Mouse (Mus musculus): ENCODE results near the gene Myh7b. TPM values are rescaled to one million over a fixed set of nuclear protein-coding genes. Genes with fewer than 3 reads are reported as not detected.

Myh7b gene
- polyA plus RNA-seq, 1 experiment from 2014 or later = 1.0 TPM

DNA sequence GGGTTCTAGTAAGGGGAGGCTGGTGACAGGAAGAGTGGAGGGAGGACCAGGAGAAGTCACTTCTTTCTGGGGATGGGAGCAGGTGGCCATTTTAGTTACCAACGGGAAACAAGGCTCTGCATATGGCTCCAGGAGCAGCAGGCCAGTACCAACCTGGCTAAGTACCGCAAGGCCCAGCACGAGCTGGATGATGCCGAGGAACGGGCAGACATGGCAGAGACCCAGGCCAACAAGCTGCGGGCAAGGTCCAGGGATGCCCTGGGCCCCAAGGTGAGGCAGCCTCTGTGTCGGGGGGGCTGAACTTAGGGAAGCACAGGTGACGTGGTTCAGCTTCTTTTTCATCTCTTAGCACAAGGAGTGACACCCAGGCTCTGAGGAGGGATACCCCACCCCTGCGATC lies 22.7 kb downstream of the Myh7b start:
- H3K9me3 ChIP-seq (replicated peaks; ENCODE audit: control insufficient read depth, low read length, poor library complexity, severe bottlenecking) = no peaks in the 10 kb centered on the region
- H3K27me3 ChIP-seq (ENCODE audit: control insufficient read depth, insufficient read depth, low read depth, low read length) = peaks cover 29% of the 10 kb centered on the region
- peaks cover 10% of the 10 kb centered on the region for H3K4me1 ChIP-seq (ENCODE audit: control insufficient read depth, insufficient read depth, low read length)
- H3K4me3 ChIP-seq (ENCODE audit: low read depth, low read length) = no peak overlapping the region
- no peak overlapping the region for H3K4me2 ChIP-seq (ENCODE audit: low read length)
- H3K27ac ChIP-seq (ENCODE audit: low read length) = no peak overlapping the region
- no peak for ATAC-seq
- H3K36me3 ChIP-seq (ENCODE audit: control insufficient read depth, insufficient read depth, low read length) = peaks cover 32% of the 10 kb centered on the region
- WGBS = 93% methylated on average over 9 of the region's 9 CpGs
- no peak overlapping the region for H3K9ac ChIP-seq (ENCODE audit: low read depth, low read length)

DNA sequence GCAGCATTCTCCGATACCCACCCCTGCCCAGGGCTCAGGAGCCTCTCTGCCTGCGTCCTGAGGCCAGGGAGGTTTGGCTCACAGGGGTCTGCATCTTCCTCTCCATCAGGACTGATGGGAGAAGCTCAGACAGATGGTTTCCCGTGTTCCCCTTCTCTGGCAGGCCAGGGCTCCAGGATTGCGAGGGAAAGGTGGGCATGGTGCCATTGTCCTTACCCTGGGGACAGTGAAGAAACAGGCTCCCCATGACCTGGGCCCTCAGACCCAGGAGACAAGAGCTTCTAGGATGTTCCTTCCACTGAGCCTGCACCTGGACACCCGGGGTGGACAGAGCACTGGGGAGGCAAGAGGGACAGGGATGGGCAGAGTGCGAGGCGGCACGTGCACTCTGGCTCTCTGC lies 23.6 kb downstream of the Myh7b start:
- Histone ChIP-seq H3K27me3 (ENCODE audit: control insufficient read depth, insufficient read depth, low read depth, low read length) (peaks cover 29% of the 10 kb centered on the region), H3K4me1 (ENCODE audit: control insufficient read depth, insufficient read depth, low read length) (peaks cover 4% of the 10 kb centered on the region), H3K4me3 (ENCODE audit: low read depth, low read length) (no peak overlapping the region), H3K36me3 (ENCODE audit: control insufficient read depth, insufficient read depth, low read length) (peaks cover 35% of the 10 kb centered on the region), H3K9ac (ENCODE audit: low read depth, low read length) (no peak overlapping the region), H3K9me3 (replicated peaks; ENCODE audit: control insufficient read depth, low read length, poor library complexity, severe bottlenecking) (no peaks in the 10 kb centered on the region), H3K4me2 (ENCODE audit: low read length) (no peak overlapping the region), H3K27ac (ENCODE audit: low read length) (no peak overlapping the region)
- no peak for ATAC-seq
- WGBS = 91% methylated on average over 8 of the region's 8 CpGs

DNA sequence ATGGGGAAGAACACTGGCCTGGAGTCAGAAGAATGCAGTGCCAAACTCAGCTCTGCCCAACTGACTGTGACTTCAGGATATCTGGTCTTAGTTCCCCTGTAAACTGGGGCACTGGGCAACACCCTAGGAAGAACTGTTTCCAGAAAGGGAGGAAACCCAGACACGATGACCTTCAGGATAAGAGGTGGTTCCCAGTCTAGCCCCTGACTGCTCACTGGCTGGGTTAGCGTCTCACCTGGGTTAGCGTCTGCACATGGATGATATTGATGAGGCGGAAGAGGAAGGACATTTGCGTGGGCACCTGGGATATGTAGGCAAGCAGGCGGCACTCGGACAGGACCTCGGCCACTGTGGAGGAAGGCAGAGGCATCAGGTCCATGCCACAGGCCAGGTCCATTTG lies 24.9 kb downstream of the Myh7b start:
- Histone ChIP-seq H3K36me3 (ENCODE audit: control insufficient read depth, insufficient read depth, low read length) (peaks cover 35% of the 10 kb centered on the region), H3K4me3 (ENCODE audit: low read depth, low read length) (no peak overlapping the region), H3K9ac (ENCODE audit: low read depth, low read length) (no peak overlapping the region), H3K9me3 (replicated peaks; ENCODE audit: control insufficient read depth, low read length, poor library complexity, severe bottlenecking) (no peaks in the 10 kb centered on the region), H3K27me3 (ENCODE audit: control insufficient read depth, insufficient read depth, low read depth, low read length) (peaks cover 26% of the 10 kb centered on the region), H3K27ac (ENCODE audit: low read length) (no peak overlapping the region), H3K4me1 (ENCODE audit: control insufficient read depth, insufficient read depth, low read length) (no peaks in the 10 kb centered on the region), H3K4me2 (ENCODE audit: low read length) (no peak overlapping the region)
- 96% methylated on average over 8 of the region's 8 CpGs for WGBS
- no peak for ATAC-seq

DNA sequence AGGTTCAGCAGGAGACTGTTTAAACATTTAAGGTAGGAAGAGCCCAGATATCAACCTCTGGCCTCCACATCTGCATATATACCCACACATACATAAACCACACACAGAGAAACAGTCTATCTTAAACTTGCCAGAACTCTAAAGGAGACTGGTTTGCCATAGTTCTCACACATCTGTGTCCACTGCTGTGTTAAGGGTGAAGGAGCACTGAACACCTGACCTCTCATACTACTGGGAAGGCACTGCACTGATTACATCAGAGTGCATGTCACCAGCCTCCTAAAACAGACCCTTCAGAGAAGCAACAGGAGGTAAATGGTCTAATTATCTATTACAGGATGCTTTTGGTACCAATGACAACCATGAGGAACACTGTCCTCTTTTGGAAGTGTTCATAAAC lies 25.9 kb downstream of the Myh7b start:
- Histone ChIP-seq H3K9me3 (replicated peaks; ENCODE audit: control insufficient read depth, low read length, poor library complexity, severe bottlenecking) (no peaks in the 10 kb centered on the region), H3K36me3 (ENCODE audit: control insufficient read depth, insufficient read depth, low read length) (peaks cover 43% of the 10 kb centered on the region), H3K4me3 (ENCODE audit: low read depth, low read length) (no peak overlapping the region)

DNA sequence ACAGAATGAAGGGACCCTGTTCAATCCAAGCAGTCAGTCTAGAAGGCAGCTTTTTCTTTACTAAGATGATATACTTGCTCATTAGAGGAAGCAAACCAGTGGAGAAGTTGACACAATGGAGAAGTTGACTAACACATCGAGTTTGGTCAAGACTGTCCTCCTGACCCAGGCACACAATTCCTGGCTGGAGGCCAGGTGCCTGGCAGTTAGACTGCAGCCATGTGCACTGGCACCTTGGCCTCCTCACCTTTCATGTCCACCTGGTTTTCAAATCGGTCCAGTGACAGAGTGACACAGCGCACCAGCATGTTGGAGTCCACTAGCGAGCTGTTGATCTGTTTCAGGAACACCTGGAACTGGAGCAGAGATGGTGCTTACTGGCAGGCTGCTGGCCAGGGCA lies 26.4 kb downstream of the Myh7b start:
- Histone ChIP-seq H3K27me3 (ENCODE audit: control insufficient read depth, insufficient read depth, low read depth, low read length) (peaks cover 12% of the 10 kb centered on the region), H3K9me3 (replicated peaks; ENCODE audit: control insufficient read depth, low read length, poor library complexity, severe bottlenecking) (no peaks in the 10 kb centered on the region), H3K4me2 (ENCODE audit: low read length) (no peak overlapping the region), H3K4me3 (ENCODE audit: low read depth, low read length) (no peak overlapping the region), H3K36me3 (ENCODE audit: control insufficient read depth, insufficient read depth, low read length) (peaks cover 43% of the 10 kb centered on the region), H3K27ac (ENCODE audit: low read length) (no peak overlapping the region), H3K4me1 (ENCODE audit: control insufficient read depth, insufficient read depth, low read length) (no peaks in the 10 kb centered on the region), H3K9ac (ENCODE audit: low read depth, low read length) (no peak overlapping the region)
- no peak for ATAC-seq
- 93% methylated on average over 4 of the region's 4 CpGs for WGBS

More for the DNA sequence above, 25.9 kb downstream of the Myh7b start:
- no peak for ATAC-seq
- no peaks in the 10 kb centered on the region for H3K4me1 ChIP-seq (ENCODE audit: control insufficient read depth, insufficient read depth, low read length)
- H3K4me2 ChIP-seq (ENCODE audit: low read length) = no peak overlapping the region
- H3K27me3 ChIP-seq (ENCODE audit: control insufficient read depth, insufficient read depth, low read depth, low read length) = peaks cover 17% of the 10 kb centered on the region
- no peak overlapping the region for H3K27ac ChIP-seq (ENCODE audit: low read length)
- no peak overlapping the region for H3K9ac ChIP-seq (ENCODE audit: low read depth, low read length)

DNA sequence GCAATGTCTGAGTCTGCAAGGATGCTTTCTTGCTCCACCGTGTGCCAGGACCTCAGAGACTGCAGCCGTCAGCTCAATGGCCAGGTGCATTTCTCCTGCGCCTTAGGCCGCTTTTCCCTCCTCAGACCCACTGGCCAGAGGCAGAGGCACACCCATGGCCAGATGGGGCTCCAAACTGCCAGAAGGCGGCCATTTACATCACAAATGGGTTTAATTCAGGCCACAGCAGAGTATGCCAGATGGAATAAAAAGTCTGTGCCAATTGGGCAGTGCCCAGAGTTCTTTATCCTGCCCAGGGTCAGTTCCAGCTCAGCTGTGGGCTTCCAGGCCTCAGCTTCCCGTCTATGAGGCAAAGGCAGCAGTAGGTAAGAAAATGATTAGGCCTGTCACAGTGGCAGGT lies 29.6 kb downstream of the Myh7b start:
- Histone ChIP-seq H3K4me1 (ENCODE audit: control insufficient read depth, insufficient read depth, low read length) (no peaks in the 10 kb centered on the region), H3K36me3 (ENCODE audit: control insufficient read depth, insufficient read depth, low read length) (peaks cover 30% of the 10 kb centered on the region), H3K4me3 (ENCODE audit: low read depth, low read length) (no peak overlapping the region), H3K27me3 (ENCODE audit: control insufficient read depth, insufficient read depth, low read depth, low read length) (no peaks in the 10 kb centered on the region), H3K4me2 (ENCODE audit: low read length) (no peak overlapping the region), H3K9me3 (replicated peaks; ENCODE audit: control insufficient read depth, low read length, poor library complexity, severe bottlenecking) (no peaks in the 10 kb centered on the region), H3K9ac (ENCODE audit: low read depth, low read length) (no peak overlapping the region), H3K27ac (ENCODE audit: low read length) (no peak overlapping the region)
- WGBS = 79% methylated on average over 6 of the region's 6 CpGs
- ATAC-seq = no peak

DNA sequence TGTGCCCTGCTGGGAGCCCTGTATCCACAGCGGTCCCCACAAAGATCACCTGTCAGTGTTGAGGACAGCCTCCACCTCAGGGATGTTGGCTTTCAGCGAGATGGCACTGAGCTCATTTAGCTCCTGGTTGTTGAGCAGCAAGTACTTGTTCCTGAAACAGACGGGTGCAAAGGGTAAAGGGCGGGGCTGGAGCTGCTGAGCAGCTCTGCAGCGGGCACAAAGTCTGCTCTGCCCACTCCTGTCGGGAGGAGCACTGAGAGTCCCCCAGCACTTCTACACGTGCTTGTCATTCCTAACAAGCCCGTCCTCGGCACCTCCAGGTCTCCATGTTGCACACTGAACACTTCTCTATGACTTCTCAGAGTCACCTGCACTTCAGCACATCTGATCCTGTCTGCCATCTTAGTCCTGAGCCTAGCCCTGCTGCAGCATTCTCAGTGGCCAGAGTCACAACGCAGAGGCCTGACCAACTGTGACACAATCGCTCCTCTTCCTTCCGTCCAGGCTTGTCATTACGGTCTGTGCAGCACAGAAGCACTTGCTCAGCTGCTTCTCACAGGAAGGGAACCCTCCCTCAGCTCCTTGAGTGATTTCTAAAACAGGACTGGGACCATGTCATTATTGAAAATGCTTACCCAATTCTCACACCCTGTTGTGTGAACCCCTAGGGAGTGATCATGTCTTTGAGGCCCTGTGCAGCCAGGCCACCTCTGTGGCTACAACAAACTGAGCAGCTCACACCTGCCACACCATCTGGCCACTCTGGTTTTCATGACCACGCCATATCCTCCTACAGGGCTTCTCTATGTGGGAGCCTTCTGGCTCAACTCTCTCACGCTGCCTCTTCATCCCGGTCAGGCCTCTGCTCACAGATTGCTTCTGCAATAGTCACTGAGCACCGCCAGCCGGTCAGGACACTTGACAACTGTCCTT lies 30.8 kb downstream of the Myh7b start:
- Histone ChIP-seq H3K4me1 (ENCODE audit: control insufficient read depth, insufficient read depth, low read length) (no peaks in the 10 kb centered on the region), H3K4me2 (ENCODE audit: low read length) (no peak overlapping the region), H3K27ac (ENCODE audit: low read length) (no peak overlapping the region), H3K27me3 (ENCODE audit: control insufficient read depth, insufficient read depth, low read depth, low read length) (no peaks in the 10 kb centered on the region), H3K9me3 (replicated peaks; ENCODE audit: control insufficient read depth, low read length, poor library complexity, severe bottlenecking) (no peaks in the 10 kb centered on the region), H3K36me3 (ENCODE audit: control insufficient read depth, insufficient read depth, low read length) (peaks cover 23% of the 10 kb centered on the region), H3K4me3 (ENCODE audit: low read depth, low read length) (no peak overlapping the region), H3K9ac (ENCODE audit: low read depth, low read length) (no peak overlapping the region)
- no peak for ATAC-seq
- 69% methylated on average over 18 of the region's 18 CpGs for WGBS

DNA sequence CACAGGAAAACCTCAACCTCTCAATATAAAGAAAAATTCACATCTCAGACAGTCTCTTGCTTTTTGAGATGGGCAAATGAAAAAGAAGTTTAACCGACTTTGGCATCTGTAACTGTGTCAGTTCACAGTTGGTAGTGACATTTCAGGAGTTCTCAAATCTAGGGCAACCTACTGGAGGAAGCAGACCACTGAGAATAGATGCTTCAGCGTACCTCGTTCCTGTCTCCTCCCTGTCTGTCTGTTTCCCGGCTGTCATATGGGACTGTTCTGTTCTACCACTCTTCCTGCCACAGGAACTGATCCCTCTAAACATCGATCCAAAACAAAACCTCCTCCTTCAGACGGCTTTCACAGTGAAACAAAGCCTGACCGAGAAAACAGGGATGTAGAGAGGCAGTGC lies 34.7 kb downstream of the Myh7b start:
- H3K9me3 ChIP-seq (replicated peaks; ENCODE audit: control insufficient read depth, low read length, poor library complexity, severe bottlenecking) = no peaks in the 10 kb centered on the region
- H3K27me3 ChIP-seq (ENCODE audit: control insufficient read depth, insufficient read depth, low read depth, low read length) = no peaks in the 10 kb centered on the region
- H3K4me2 ChIP-seq (ENCODE audit: low read length) = no peak overlapping the region
- WGBS = 86% methylated on average over 7 of the region's 7 CpGs
- no peaks in the 10 kb centered on the region for H3K4me1 ChIP-seq (ENCODE audit: control insufficient read depth, insufficient read depth, low read length)
- H3K27ac ChIP-seq (ENCODE audit: low read length) = no peak overlapping the region
- peaks cover 37% of the 10 kb centered on the region for H3K36me3 ChIP-seq (ENCODE audit: control insufficient read depth, insufficient read depth, low read length)
- H3K9ac ChIP-seq (ENCODE audit: low read depth, low read length) = no peak overlapping the region
- no peak for ATAC-seq
- no peak overlapping the region for H3K4me3 ChIP-seq (ENCODE audit: low read depth, low read length)

DNA sequence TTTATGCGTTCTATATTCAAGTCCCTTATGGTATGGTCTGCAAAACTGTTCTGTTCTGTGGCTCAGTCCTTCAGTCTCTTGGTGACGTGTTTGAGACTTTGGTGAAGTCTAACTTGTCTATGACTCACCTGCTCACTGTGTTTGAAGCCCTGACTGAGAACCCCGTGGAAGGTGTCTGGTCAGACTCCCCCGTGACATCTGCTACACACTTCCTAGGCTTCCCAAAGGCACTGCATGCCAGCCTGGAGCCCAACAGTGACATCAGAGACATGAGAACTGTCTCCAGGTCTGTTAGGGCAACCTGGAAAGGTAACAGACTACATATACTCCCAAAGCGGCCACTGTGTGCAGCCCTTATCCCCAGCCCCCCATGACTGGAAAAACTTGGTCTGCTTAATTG lies 41.6 kb downstream of the Myh7b start:
- no peaks in the 10 kb centered on the region for H3K27me3 ChIP-seq (ENCODE audit: control insufficient read depth, insufficient read depth, low read depth, low read length)
- ATAC-seq = no peak
- peaks cover 58% of the 10 kb centered on the region for H3K36me3 ChIP-seq (ENCODE audit: control insufficient read depth, insufficient read depth, low read length)
- H3K4me2 ChIP-seq (ENCODE audit: low read length) = no peak overlapping the region
- H3K4me3 ChIP-seq (ENCODE audit: low read depth, low read length) = no peak overlapping the region
- H3K27ac ChIP-seq (ENCODE audit: low read length) = no peak overlapping the region
- H3K9ac ChIP-seq (ENCODE audit: low read depth, low read length) = no peak overlapping the region
- H3K4me1 ChIP-seq (ENCODE audit: control insufficient read depth, insufficient read depth, low read length) = no peaks in the 10 kb centered on the region
- H3K9me3 ChIP-seq (replicated peaks; ENCODE audit: control insufficient read depth, low read length, poor library complexity, severe bottlenecking) = no peaks in the 10 kb centered on the region
- 94% methylated on average over 5 of the region's 5 CpGs for WGBS

Data from midbrain, embryonic 16.5 days (tissue).